Mouse (Mus musculus) erythroblast, embryonic 14.5 days (primary cell): ENCODE measurements around the gene Htt. TPM values are rescaled to one million over a fixed set of nuclear protein-coding genes. Genes with fewer than 3 reads are reported as not detected.

Source experiments
- H3K27me3 ChIP-seq: 2 replicates; pipeline ENCODE4 v1.6.1; 2012; ENCODE audit warnings: inconsistent platforms; ENCODE audit not compliant: control insufficient read depth
- H3K36me3 ChIP-seq: 2 replicates; pipeline ENCODE4 v1.6.1; 2012; ENCODE audit warnings: mild to moderate bottlenecking, inconsistent platforms; ENCODE audit not compliant: control insufficient read depth
- H3K4me1 ChIP-seq: 2 replicates; pipeline ENCODE4 v1.6.1; 2012; ENCODE audit warnings: inconsistent platforms; ENCODE audit not compliant: control insufficient read depth
- H3K4me3 ChIP-seq: replicated peaks from 2 replicates; pipeline ENCODE3; 2012; ENCODE audit warnings: moderate library complexity, mild to moderate bottlenecking, inconsistent platforms
- H3K9me3 ChIP-seq: 2 replicates; pipeline ENCODE4 v1.6.1; 2012; ENCODE audit warnings: low read length, inconsistent platforms, mixed read lengths; ENCODE audit not compliant: control insufficient read depth
- GATA1 ChIP-seq: IDR thresholded peaks from 2 replicates; pipeline ENCODE4 v1.6.1; 2012; ENCODE audit warnings: low read length, inconsistent platforms, mixed read lengths
- TAL1 ChIP-seq: IDR thresholded peaks from 3 replicates; pipeline ENCODE4 v1.6.1; 2012; ENCODE audit warnings: low read length, inconsistent platforms, mixed read lengths
- polyA plus RNA-seq: library from polyadenylated mRNA; stranded (reverse); fragments of >175 nt; gene quantifications from 2 replicates; pipeline ENCODE4 v1.2.3, GENCODE M21; 2012

The Htt gene
- polyA plus RNA-seq, 1 experiment = 0.25 TPM

DNA sequence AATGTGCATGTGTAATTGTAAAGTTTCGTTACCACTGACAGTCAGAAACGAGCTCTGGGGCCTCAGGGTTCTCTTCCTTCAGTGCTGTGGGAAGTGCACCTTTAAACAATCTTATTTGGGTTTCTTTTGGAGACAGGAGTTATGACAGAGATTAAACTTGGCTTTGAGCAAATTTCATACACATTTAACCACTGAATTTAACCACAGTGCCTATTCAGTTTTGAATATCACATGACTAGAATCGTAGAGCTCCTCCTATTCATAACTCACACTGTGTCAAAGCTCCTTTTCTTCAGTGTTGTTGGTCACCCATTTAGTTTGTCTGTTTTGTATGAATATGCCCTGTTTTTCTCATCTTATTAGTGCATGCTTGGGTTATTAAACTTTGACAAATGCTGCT lies 10.3 kb downstream of the Htt start:
- Histone ChIP-seq H3K36me3 (peaks cover 15% of the 10 kb centered on the region), H3K9me3 (no peaks in the 10 kb centered on the region)
- TF ChIP-seq TAL1 = no peak
- no peak for TF ChIP-seq GATA1

DNA sequence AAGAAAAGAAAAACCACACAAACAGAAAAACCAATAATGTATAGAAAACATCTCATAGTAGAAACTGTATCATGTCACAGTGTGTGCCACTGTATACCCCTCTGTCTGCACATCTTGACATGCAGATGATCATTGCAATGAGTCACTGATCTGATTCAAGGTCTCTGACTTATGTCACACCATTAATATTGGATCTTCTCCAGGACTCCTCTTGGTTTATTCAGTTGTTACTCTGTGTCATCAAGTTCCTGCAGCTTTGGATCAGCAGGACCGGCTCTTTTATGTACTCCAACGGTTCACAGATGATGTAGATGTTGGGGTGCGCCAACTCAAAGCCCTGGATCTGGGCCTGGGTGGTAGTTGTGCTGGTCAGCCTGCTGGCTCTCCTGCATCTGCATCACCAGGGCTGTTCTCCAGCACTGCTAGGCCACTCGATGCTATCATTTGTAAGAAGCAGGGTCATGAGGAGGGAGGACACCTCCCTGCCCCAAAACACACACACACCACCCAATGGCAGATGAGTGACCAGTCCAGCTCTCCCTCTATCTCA lies 11.2 kb downstream of the Htt start:
- Histone ChIP-seq H3K9me3 (no peaks in the 10 kb centered on the region), H3K4me1 (peaks cover 16% of the 10 kb centered on the region), H3K36me3 (peaks cover 15% of the 10 kb centered on the region), H3K4me3 (no peak overlapping the region), H3K27me3 (no peaks in the 10 kb centered on the region)
- TF ChIP-seq TAL1 (no peak), GATA1 (no peak)

More for the DNA sequence above, 10.3 kb downstream of the Htt start:
- H3K27me3 ChIP-seq = no peaks in the 10 kb centered on the region
- H3K4me3 ChIP-seq = no peak overlapping the region
- peaks cover 24% of the 10 kb centered on the region for H3K4me1 ChIP-seq

DNA sequence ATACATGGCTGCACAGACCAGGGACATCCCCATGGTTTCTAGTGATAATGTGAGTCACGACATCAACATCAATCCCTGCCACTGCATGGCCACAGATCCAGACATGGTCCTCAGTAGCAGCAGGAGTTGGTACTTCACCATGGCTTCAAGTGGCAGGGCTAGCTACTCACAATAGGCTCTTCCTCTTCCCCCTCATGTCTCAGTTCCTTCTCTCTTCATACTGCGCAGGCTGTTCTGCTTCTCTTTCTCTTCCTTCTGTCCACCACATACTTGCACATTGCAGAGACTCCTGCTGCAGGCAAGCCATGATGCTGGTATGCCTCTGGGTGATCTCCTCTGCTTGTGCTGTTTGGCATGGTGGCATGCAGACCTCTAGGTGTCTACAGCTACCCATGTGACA lies 11.9 kb downstream of the Htt start:
- H3K4me1 ChIP-seq = peaks cover 9% of the 10 kb centered on the region
- H3K36me3 ChIP-seq = peaks cover 15% of the 10 kb centered on the region
- no peak overlapping the region for H3K4me3 ChIP-seq
- no peaks in the 10 kb centered on the region for H3K27me3 ChIP-seq
- no peak for TF ChIP-seq GATA1
- no peak for TF ChIP-seq TAL1
- H3K9me3 ChIP-seq = no peaks in the 10 kb centered on the region

DNA sequence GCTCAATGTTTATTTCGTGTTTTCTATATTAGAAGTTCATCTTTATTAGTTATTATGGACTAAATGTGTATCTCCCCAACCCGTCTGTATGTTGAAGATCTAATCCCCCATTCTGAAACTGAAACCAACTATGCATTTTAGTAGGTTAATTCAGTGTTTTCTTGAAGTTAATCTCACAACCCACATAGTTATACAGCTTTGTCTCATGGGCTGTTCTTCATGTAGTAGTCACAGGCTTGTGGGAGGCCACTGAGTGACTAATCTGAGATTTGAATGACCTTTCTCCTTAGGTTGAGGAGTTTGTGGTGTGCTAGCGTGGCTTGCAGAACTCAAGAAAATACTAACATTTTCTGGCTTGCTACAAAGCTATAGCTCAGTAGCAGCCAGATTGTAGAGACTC lies 23.5 kb downstream of the Htt start:
- H3K27me3 ChIP-seq = no peaks in the 10 kb centered on the region
- TF ChIP-seq TAL1 = no peak
- TF ChIP-seq GATA1 = no peak
- no peak overlapping the region for H3K4me3 ChIP-seq
- H3K4me1 ChIP-seq = no peaks in the 10 kb centered on the region
- no peaks in the 10 kb centered on the region for H3K9me3 ChIP-seq
- peaks cover 38% of the 10 kb centered on the region for H3K36me3 ChIP-seq

DNA sequence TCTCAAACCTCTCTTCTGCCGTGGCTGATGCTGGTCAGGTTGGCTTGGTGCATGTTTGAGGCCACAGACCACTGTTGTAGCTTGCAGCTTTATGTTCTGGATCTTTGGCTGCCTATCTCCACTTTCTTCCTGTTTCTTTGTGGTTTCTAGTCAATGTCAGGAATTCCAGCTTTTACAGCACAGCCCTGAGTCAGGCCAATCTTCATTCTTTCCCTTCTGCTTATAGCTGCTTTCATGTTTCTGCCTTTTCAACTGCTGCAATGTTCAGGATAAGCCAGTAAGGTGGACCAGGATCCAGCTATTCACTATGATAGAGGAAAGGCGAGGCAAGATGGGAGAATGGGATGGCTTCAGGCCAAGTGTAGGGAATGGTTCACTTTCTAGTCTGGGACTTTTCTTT lies 29.6 kb downstream of the Htt start:
- Histone ChIP-seq H3K4me3 (no peak overlapping the region), H3K27me3 (no peaks in the 10 kb centered on the region), H3K36me3 (peaks cover 63% of the 10 kb centered on the region), H3K4me1 (no peaks in the 10 kb centered on the region), H3K9me3 (peaks cover 4% of the 10 kb centered on the region; the same call in 1 of the 2 replicates)
- TF ChIP-seq TAL1 (no peak), GATA1 (no peak)

DNA sequence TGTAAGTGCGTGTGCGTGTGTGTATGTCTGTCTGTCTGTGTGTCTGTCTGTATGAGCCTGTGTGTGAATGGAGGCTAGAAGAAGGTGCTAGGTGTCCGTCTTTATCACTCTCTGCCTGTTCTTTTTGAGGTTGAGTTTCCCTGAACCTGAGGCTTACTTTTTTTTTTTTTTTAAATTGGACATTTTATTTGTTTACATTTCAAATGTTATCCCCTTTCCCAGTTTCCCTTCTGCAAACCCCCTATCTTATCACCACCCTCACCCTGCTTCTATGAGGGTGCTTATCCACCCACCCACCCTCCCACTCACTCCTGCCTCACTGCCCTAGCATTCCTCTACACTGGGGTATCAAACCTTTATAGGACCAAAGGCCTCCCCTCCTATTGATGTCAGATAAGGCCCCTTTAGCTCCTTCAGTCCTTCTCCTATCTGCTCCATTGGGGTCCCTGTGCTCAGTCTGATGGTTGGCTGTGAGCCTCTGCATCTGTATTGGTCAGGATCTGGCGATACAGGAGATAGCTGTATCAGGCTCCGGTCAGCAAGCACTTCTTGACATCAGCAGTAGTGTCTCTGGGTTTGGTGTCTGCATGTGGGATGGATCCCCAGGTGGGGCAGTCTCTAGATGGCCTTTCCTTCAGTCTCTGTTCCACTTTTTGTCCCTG lies 38.9 kb downstream of the Htt start:
- peaks cover 13% of the 10 kb centered on the region for H3K4me1 ChIP-seq
- H3K27me3 ChIP-seq = no peaks in the 10 kb centered on the region
- peaks cover 82% of the 10 kb centered on the region for H3K36me3 ChIP-seq
- no peak overlapping the region for H3K4me3 ChIP-seq
- TF ChIP-seq GATA1 = no peak
- TF ChIP-seq TAL1 = no peak
- H3K9me3 ChIP-seq = no peaks in the 10 kb centered on the region

DNA sequence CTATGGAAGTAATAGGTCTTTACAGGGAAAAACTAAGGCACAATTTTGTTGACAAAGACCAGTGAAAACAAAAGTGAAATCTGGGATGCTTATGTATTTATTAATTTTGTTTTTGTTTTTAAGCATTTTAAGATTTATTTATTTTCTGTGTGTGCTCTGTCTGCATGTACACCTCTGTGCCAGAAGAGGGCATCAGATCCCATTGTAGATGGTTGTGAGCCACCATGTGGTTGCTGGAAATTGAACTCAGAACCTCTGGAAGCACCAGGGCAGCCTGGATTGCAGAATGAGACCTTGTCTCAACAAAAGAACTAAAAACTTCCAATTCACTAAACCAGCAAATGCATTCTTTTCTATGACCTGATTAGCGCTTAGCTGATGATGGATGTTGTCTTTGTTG lies 44.5 kb downstream of the Htt start:
- Histone ChIP-seq H3K9me3 (no peaks in the 10 kb centered on the region), H3K36me3 (peaks cover 73% of the 10 kb centered on the region), H3K27me3 (no peaks in the 10 kb centered on the region), H3K4me1 (peaks cover under 1% of the 10 kb centered on the region), H3K4me3 (no peak overlapping the region)
- TF ChIP-seq GATA1 (no peak), TAL1 (no peak)

DNA sequence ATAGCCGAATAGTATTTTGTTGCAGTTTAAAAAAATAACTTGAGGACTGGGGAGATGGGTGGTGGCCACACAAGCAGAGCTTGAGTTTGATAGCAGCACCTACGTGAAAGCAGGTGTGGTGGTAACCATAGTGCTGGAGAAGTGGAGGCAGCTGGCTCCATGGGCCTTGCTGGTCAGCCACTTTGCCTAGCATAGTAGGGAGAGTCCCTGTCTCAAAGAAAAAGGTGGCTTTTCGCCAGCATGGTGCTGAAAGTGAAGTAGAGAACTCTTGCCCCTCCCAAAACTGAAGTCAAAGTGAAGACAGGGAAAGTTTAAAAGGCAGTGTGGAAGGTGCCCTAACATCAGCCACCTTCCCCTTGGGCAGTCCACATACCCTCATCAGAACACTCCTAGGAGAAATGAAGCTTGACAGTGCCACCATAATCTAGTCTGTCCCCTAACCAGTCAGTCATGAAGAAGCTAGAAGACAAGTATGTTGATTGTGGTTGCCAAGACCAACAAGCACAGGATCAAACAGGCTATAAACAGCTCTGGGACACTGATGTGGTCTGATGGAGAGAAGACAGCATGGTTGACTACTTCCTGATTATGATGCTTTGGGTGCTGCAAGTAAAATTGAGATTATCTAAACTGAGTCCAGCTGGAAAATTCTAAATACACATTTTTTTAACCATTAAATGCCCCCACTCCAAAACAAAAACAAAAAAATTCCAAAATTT lies 61.0 kb downstream of the Htt start:
- H3K9me3 ChIP-seq = no peaks in the 10 kb centered on the region
- TF ChIP-seq GATA1 (no peak), TAL1 (no peak)
- H3K27me3 ChIP-seq = no peaks in the 10 kb centered on the region
- peaks cover 3% of the 10 kb centered on the region for H3K4me1 ChIP-seq
- peaks cover 80% of the 10 kb centered on the region for H3K36me3 ChIP-seq
- H3K4me3 ChIP-seq = no peak overlapping the region

DNA sequence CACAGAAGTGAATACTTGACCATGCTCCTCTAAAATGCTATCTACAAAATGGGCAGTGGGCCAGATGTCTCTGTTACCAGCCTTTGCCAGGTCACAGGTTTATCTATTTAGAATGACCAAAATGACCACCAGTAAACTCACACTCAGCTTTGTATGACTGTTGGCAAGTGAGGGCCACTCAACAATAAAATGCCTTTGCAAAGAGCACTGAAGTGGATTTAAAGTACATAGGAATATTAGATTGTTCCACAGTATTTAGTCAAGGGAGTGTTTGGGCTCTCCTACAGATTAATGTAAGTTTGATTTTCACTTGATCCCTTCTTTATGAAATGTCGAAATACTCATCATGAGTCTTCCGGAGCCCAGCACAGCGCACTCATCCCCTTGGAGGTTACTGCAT lies 92.5 kb downstream of the Htt start:
- H3K4me1 ChIP-seq = no peaks in the 10 kb centered on the region
- H3K9me3 ChIP-seq = no peaks in the 10 kb centered on the region
- H3K36me3 ChIP-seq = peaks cover 60% of the 10 kb centered on the region
- TF ChIP-seq GATA1 = no peak
- H3K4me3 ChIP-seq = no peak overlapping the region
- H3K27me3 ChIP-seq = no peaks in the 10 kb centered on the region
